Mouse (Mus musculus): ENCODE results near the gene Ptcd2. TPM values are rescaled to one million over a fixed set of nuclear protein-coding genes. Genes with fewer than 3 reads are reported as not detected.

The Ptcd2 gene
- total RNA-seq, 2 experiments from 2014 or later = 29.8 to 31.1 TPM

- no peak for DNase-seq (ENCODE audit: low spot score in 2 of 2)
Measured at GRCm38 (mm10) chr13:99307930-99308359, 36.6 kb downstream of the Ptcd2 start.

- no peak for DNase-seq (ENCODE audit: low spot score in 2 of 2)
Measured at GRCm38 (mm10) chr13:99306164-99306563, 38.3 kb downstream of the Ptcd2 start.

DNA sequence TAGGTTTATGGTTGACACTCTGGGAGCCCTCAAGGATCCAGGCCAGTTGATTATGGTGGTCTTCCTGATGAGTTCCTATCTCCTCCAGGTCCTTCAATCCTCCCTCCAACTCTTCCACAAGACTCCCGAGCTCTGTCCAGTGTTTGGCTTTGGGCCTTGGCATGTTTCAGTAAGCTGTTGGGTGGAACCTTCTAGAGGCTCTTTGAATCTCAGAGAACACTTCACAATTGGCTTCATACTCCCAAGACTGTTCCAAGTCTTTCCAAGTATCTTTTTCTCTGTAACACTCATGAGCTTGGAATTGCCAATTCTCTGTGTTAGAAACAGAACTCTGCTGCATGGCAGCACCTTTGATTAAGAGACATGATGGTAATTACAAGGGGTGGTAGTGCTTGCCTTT lies 39.3 kb downstream of the Ptcd2 start:
- no peak for DNase-seq (ENCODE audit: low spot score in 2 of 2)

- DNase-seq (ENCODE audit: low spot score in 2 of 2) = no peak
Measured at GRCm38 (mm10) chr13:99304365-99304764, 40.1 kb downstream of the Ptcd2 start.

- DNase-seq (ENCODE audit: low spot score in 2 of 2) = peak in 1 of 2 experiments; percentile 39
Measured at GRCm38 (mm10) chr13:99303846-99304245, 40.7 kb downstream of the Ptcd2 start.

DNA sequence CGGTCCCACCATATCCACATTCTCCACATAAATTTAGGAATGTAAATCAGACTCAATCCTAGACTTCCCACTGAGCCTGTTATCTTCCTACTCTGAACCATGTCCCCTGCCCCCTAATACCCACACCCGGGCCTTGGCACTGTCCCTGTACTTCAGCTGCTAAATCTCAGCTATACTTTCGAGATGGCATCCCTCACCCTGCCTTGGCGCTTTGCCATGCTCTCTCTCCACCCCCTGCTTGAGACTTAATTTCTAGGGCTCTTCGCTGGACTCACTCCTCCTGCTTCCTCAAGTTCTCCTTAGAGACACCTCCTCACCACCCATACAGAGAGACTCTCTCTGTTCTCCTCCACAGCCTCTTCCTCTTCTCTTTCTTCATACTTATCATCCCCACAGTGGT lies 44.6 kb downstream of the Ptcd2 start:
- DNase-seq (ENCODE audit: low spot score in 2 of 2) = no peak

GRCm38 (mm10) chr13:99294176-99294575 lies 50.3 kb downstream of the Ptcd2 start:
- no peak for DNase-seq (ENCODE audit: low spot score in 2 of 2)

DNA sequence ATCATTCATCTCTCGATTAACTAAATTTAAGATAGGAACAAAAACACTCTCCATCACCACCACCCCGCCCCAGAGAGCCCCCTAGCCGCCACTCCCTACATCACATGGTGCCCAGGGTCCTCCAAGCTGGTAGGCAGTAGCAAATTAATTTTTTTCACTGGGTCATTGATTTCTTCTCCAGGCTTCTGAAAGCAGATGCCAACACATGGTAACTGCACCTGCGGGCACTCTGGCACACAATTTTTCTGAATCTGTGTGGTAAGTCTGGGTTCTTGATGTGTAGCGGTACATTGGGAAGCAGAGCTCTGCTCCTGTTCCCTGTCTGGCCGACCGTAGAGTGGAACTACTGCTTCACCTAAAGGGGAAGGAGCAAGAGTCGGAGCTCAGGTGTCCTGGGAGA lies 53.7 kb downstream of the Ptcd2 start:
- no peak for DNase-seq (ENCODE audit: low spot score in 2 of 2)

- no peak for DNase-seq (ENCODE audit: low spot score in 2 of 2)
Measured at GRCm38 (mm10) chr13:99287786-99288185, 56.7 kb downstream of the Ptcd2 start.

DNA sequence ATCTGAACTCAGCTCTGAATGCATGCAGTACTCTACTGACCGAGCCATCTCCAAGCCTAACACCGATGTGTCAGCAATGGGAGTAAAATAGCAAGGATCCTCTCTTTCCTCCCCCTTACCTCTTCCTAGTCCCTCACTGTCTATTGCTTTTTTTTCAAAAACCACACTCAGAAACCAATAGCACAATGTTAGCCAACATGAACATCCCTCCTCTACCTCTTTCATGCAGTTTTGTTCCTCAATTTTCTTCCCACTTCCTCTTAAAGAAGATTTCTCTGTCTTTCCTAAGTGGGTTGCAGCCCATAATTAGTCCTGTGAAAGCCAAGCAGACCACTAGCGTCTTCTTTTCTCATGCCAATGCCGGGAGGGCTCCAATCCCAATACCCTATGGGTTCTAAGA lies 57.3 kb downstream of the Ptcd2 start:
- no peak for DNase-seq (ENCODE audit: low spot score in 2 of 2)

DNA sequence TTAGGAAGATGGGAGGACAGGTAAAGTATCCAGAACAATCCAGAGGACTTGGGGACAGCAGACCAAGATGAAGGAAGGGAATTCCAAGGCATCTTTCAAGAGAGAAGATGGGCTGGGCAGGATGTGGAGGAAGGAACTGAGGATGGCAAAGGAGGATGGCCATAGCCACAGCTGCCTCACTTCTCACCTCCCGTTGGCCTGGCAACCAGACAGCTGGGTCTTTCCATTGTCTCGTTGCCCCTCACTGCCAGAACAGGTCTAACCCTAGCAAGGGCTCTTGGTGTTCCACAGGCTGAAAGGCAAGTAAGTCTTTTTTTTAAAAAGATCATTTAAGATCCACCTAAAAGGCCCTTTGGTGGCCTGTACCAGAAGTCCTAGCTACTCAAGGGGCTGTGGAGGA lies 59.3 kb downstream of the Ptcd2 start:
- no peak for DNase-seq (ENCODE audit: low spot score in 2 of 2)

- DNase-seq (ENCODE audit: low spot score in 2 of 2) = peak; percentile 75 to 77
Measured at GRCm38 (mm10) chr13:99284400-99285160, 59.9 kb downstream of the Ptcd2 start.

DNA sequence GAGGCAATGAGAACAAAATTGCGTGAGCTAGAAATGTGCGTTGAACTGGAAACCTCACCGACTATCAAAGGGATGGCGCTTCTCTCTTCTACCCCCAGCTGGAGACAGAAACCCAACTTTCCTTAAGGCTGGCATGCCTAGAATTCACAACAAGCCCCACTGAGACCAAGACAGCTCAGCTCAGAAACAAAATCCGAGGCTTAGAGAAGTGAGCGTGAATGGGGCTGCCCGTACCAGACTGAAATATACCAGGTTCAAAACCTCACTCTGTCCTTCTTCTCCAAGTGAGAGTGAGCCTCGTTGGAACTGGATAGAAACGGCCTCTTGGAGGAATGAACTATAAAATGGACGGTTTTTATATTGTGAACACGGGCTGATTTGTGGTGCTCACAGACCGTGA lies 60.6 kb downstream of the Ptcd2 start:
- peak in 1 of 2 experiments; percentile 37 for DNase-seq (ENCODE audit: low spot score in 2 of 2)

DNA sequence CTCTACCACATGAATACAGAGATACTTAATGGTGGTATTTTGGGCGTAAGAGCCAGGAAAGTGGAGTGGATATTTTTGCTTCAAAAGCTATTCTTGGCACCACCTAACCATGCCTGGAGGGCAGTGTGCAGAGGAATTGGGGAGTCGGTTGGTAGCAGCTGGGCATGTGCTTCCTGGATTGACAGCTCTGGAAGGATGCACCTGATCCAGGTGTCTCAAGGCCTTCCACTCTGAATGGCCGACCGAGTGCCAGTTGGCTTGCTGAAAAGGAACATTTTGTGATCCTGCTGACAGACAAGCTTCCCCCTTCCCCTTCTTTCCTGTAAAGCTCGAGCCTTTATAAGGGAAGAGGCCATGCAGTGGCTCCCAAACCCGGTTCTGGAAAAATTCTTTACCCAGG lies 61.5 kb downstream of the Ptcd2 start:
- DNase-seq (ENCODE audit: low spot score in 2 of 2) = no peak

DNA sequence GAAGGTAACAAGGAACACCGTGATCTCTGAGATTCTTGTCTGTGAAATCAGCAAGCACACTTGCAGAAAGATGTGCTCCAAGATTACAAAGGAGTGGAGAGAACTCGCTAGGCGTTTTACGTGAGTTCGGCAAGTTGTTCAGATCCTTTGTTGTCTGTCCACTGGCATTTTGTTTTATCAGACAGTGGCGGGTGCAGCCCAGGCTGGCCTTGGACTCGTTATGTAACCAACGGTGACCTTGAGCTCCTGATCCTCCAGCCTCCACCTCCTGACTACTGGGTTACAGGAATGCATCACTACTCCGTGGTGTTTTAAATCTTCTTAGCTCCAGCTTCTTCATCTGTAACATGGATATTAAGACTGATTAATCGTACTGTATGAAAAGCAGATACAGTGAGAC lies 65.2 kb downstream of the Ptcd2 start:
- DNase-seq (ENCODE audit: low spot score in 2 of 2) = no peak

GRCm38 (mm10) chr13:99278511-99278910 lies 66.0 kb downstream of the Ptcd2 start:
- no peak for DNase-seq (ENCODE audit: low spot score in 2 of 2)

GRCm38 (mm10) chr13:99277521-99277920 lies 67.0 kb downstream of the Ptcd2 start:
- no peak for DNase-seq (ENCODE audit: low spot score in 2 of 2)

- no peak for DNase-seq (ENCODE audit: low spot score in 2 of 2)
Measured at GRCm38 (mm10) chr13:99272046-99272445, 72.5 kb downstream of the Ptcd2 start.

Other genes starting within 250 kb of the Ptcd2 start
- 1 to 10 TPM; 6.2 to 6.7 TPM for gene Zfp366, start 159.9 kb downstream of the Ptcd2 start, total RNA-seq (2021)
- gene Mrps27, start 81 bp upstream of the Ptcd2 start, total RNA-seq (2021) = 10 to 100 TPM; 25.8 to 27.1 TPM
- gene Map1b, start 171.8 kb upstream of the Ptcd2 start, total RNA-seq (2021) = 1,000 to 10,000 TPM; 1,031 to 1,111 TPM

Data from layer of hippocampus, postnatal 10 days (tissue).